Mouse (Mus musculus) hindbrain, embryonic 10.5 days (tissue): ENCODE data around the gene Rc3h1. TPM values are rescaled to one million over a fixed set of nuclear protein-coding genes. Genes with fewer than 3 reads are reported as not detected.
A peak's percentile ranks its signal among the peaks of the same experiment; 100 is the strongest.
"Not testable (repeated sequence)": the region's sequence is repeated elsewhere in the genome, so short reads cannot be mapped to it uniquely, and the experiment has no call there.

ENCODE experiments used
- DNase-seq: peaks from one replicate; pipeline ENCODE4 v3.0.0-alpha.2; 2017; ENCODE audit warnings: low spot score
- H3K27ac ChIP-seq: fragments of 300-500 bp; sonication (generic); 2 replicates; pipeline ENCODE4 v1.5.1; 2016; ENCODE audit warnings: mild to moderate bottlenecking, moderate library complexity
- H3K27me3 ChIP-seq: fragments of 300-500 bp; sonication (generic); 2 replicates; pipeline ENCODE4 v1.6.1; 2016; ENCODE audit warnings: mild to moderate bottlenecking; ENCODE audit not compliant: poor library complexity, insufficient read depth, severe bottlenecking
- H3K36me3 ChIP-seq: fragments of 300-500 bp; sonication (generic); 2 replicates; pipeline ENCODE4 v1.6.1; 2016; ENCODE audit warnings: mild to moderate bottlenecking, moderate library complexity
- H3K4me1 ChIP-seq: fragments of 300-500 bp; sonication (generic); replicated peaks from 2 replicates; pipeline ENCODE4 v1.6.1; 2016; ENCODE audit warnings: mild to moderate bottlenecking
- H3K4me3 ChIP-seq: fragments of 300-500 bp; sonication (generic); 2 replicates; pipeline ENCODE4 v1.5.1; 2016; ENCODE audit warnings: mild to moderate bottlenecking, moderate library complexity
- H3K9me3 ChIP-seq: fragments of 300-500 bp; sonication (generic); 2 replicates; pipeline ENCODE4 v1.6.1; 2016; ENCODE audit warnings: mild to moderate bottlenecking, moderate library complexity
- WGBS: fragments of 180-500 bp; shearing (Covaris S2); methylation state at CpG from one replicate; pipeline ENCODE4 v1.1.7; 2016; 5-methylcytosine and 5-hydroxymethylcytosine counted together
- polyA plus RNA-seq: library from polyadenylated mRNA; unstranded; fragments of >200 nt; fragmentation: Nextera tagmentation; extraction: Ambion mirVana; gene quantifications from 2 replicates; pipeline ENCODE4 v1.2.1, GENCODE M21; 2016

Rc3h1 gene
- 8.2 and 8.5 TPM in 2 replicates for polyA plus RNA-seq

- H3K27ac ChIP-seq, result peak within 1 kb of the TSS; percentile 97
- peak within 1 kb of the TSS; percentile 98 for H3K4me3 ChIP-seq
- peak; percentile 98 for DNase-seq
- no peaks in the 10 kb centered on the region for H3K36me3 ChIP-seq
- WGBS, result under 1% methylated on average over 43 of the region's 45 CpGs
- no peaks in the 10 kb centered on the region for H3K9me3 ChIP-seq
- peaks cover 23% of the 10 kb centered on the region for H3K4me1 ChIP-seq
- peaks cover 4% of the 10 kb centered on the region; the same call in 1 of the 2 replicates for H3K27me3 ChIP-seq
Measured at GRCm38 (mm10) chr1:160906057-160906557, at the start of gene Rc3h1. TSS of gene Rc3h1 (plus strand) at chr1:160906418.

- Histone ChIP-seq H3K27me3 (no peaks in the 10 kb centered on the region), H3K9me3 (no peaks in the 10 kb centered on the region), H3K27ac (no peak overlapping the region), H3K4me3 (no peak overlapping the region), H3K36me3 (no peaks in the 10 kb centered on the region), H3K4me1 (no peaks in the 10 kb centered on the region)
- no peak for DNase-seq
- WGBS, result 85% methylated on average over 3 of the region's 3 CpGs
Measured at GRCm38 (mm10) chr1:160858132-160858531, 48.1 kb upstream of the Rc3h1 start.

- H3K27ac ChIP-seq, H3K4me3 ChIP-seq, H3K36me3 ChIP-seq, H3K27me3 ChIP-seq, DNase-seq, H3K4me1 ChIP-seq, H3K9me3 ChIP-seq: not testable (repeated sequence)
Measured at GRCm38 (mm10) chr1:160859874-160860273, 46.3 kb upstream of the Rc3h1 start.

GRCm38 (mm10) chr1:160861142-160861541 is 45.1 kb upstream of the Rc3h1 start:
- Histone ChIP-seq H3K4me1 (no peaks in the 10 kb centered on the region), H3K36me3 (no peaks in the 10 kb centered on the region), H3K27ac (no peak overlapping the region), H3K4me3 (no peak overlapping the region), H3K9me3 (no peaks in the 10 kb centered on the region), H3K27me3 (no peaks in the 10 kb centered on the region)
- 88% methylated on average over 2 of the region's 2 CpGs for WGBS
- no peak for DNase-seq

- Histone ChIP-seq H3K27ac (no peak overlapping the region), H3K27me3 (no peaks in the 10 kb centered on the region), H3K4me1 (no peaks in the 10 kb centered on the region), H3K4me3 (no peak overlapping the region), H3K36me3 (no peaks in the 10 kb centered on the region), H3K9me3 (no peaks in the 10 kb centered on the region)
- 89% methylated on average over 1 of the region's 1 CpGs for WGBS
- no peak for DNase-seq
Measured at GRCm38 (mm10) chr1:160861632-160862031, 44.6 kb upstream of the Rc3h1 start.

- 74% methylated on average over 4 of the region's 4 CpGs for WGBS
- no peak overlapping the region for H3K27ac ChIP-seq
- H3K36me3 ChIP-seq, result no peaks in the 10 kb centered on the region
- no peak for DNase-seq
- no peak overlapping the region for H3K4me3 ChIP-seq
- H3K27me3 ChIP-seq, result no peaks in the 10 kb centered on the region
- no peaks in the 10 kb centered on the region for H3K4me1 ChIP-seq
- H3K9me3 ChIP-seq, result no peaks in the 10 kb centered on the region
Measured at GRCm38 (mm10) chr1:160863027-160863426, 43.2 kb upstream of the Rc3h1 start.

GRCm38 (mm10) chr1:160874757-160875156 is 31.5 kb upstream of the Rc3h1 start:
- no peaks in the 10 kb centered on the region for H3K9me3 ChIP-seq
- no peaks in the 10 kb centered on the region for H3K36me3 ChIP-seq
- H3K4me1 ChIP-seq, result no peaks in the 10 kb centered on the region
- no peak overlapping the region for H3K4me3 ChIP-seq
- WGBS, result 83% methylated on average over 1 of the region's 1 CpGs
- no peak for DNase-seq
- H3K27me3 ChIP-seq, result no peaks in the 10 kb centered on the region
- H3K27ac ChIP-seq, result no peak overlapping the region

- H3K27ac ChIP-seq, result no peak overlapping the region
- DNase-seq, result no peak
- H3K9me3 ChIP-seq, result no peaks in the 10 kb centered on the region
- no peaks in the 10 kb centered on the region for H3K27me3 ChIP-seq
- no peaks in the 10 kb centered on the region for H3K36me3 ChIP-seq
- 92% methylated on average over 4 of the region's 4 CpGs for WGBS
- no peak overlapping the region for H3K4me3 ChIP-seq
- H3K4me1 ChIP-seq, result no peaks in the 10 kb centered on the region
Measured at GRCm38 (mm10) chr1:160876968-160877367, 29.2 kb upstream of the Rc3h1 start.

GRCm38 (mm10) chr1:160878485-160878884 is 27.7 kb upstream of the Rc3h1 start:
- H3K4me1 ChIP-seq, result no peaks in the 10 kb centered on the region
- no peak for DNase-seq
- no peak overlapping the region for H3K4me3 ChIP-seq
- no peaks in the 10 kb centered on the region for H3K36me3 ChIP-seq
- WGBS, result 89% methylated on average over 4 of the region's 4 CpGs
- no peaks in the 10 kb centered on the region for H3K27me3 ChIP-seq
- no peaks in the 10 kb centered on the region for H3K9me3 ChIP-seq
- H3K27ac ChIP-seq, result no peak overlapping the region

- H3K27ac ChIP-seq, H3K4me1 ChIP-seq, H3K36me3 ChIP-seq, DNase-seq, H3K9me3 ChIP-seq, H3K4me3 ChIP-seq, H3K27me3 ChIP-seq: not testable (repeated sequence)
- WGBS, result 63% methylated on average over 1 of the region's 1 CpGs
Measured at GRCm38 (mm10) chr1:160881378-160881777, 24.8 kb upstream of the Rc3h1 start.

GRCm38 (mm10) chr1:160881968-160882367 is 24.2 kb upstream of the Rc3h1 start:
- Histone ChIP-seq H3K36me3 (no peaks in the 10 kb centered on the region), H3K4me3 (no peak overlapping the region), H3K9me3 (no peaks in the 10 kb centered on the region), H3K27ac (no peak overlapping the region), H3K4me1 (no peaks in the 10 kb centered on the region), H3K27me3 (no peaks in the 10 kb centered on the region)
- DNase-seq, result no peak
- WGBS, result 51% methylated on average over 3 of the region's 3 CpGs

GRCm38 (mm10) chr1:160884273-160884672 is 21.9 kb upstream of the Rc3h1 start:
- H3K4me1 ChIP-seq, result no peaks in the 10 kb centered on the region
- no peak for DNase-seq
- WGBS, result 84% methylated on average over 3 of the region's 3 CpGs
- H3K27ac ChIP-seq, result no peak overlapping the region
- no peaks in the 10 kb centered on the region for H3K36me3 ChIP-seq
- no peaks in the 10 kb centered on the region for H3K27me3 ChIP-seq
- H3K4me3 ChIP-seq, result no peak overlapping the region
- H3K9me3 ChIP-seq, result no peaks in the 10 kb centered on the region

- Histone ChIP-seq H3K27me3 (no peaks in the 10 kb centered on the region), H3K4me1 (no peaks in the 10 kb centered on the region), H3K27ac (no peak overlapping the region), H3K9me3 (no peaks in the 10 kb centered on the region), H3K4me3 (no peak overlapping the region), H3K36me3 (no peaks in the 10 kb centered on the region)
- no peak for DNase-seq
- 68% methylated on average over 2 of the region's 2 CpGs for WGBS
Measured at GRCm38 (mm10) chr1:160884993-160885392, 21.2 kb upstream of the Rc3h1 start.

GRCm38 (mm10) chr1:160899701-160900100 is 6.5 kb upstream of the Rc3h1 start:
- no peaks in the 10 kb centered on the region for H3K27me3 ChIP-seq
- no peak overlapping the region for H3K27ac ChIP-seq
- WGBS, result 56% methylated on average over 10 of the region's 10 CpGs
- no peaks in the 10 kb centered on the region for H3K4me1 ChIP-seq
- H3K36me3 ChIP-seq, result no peaks in the 10 kb centered on the region
- no peak for DNase-seq
- H3K4me3 ChIP-seq, result no peak overlapping the region
- H3K9me3 ChIP-seq, result no peaks in the 10 kb centered on the region
